Mouse (Mus musculus) spleen, postnatal 36 days (tissue): ENCODE data around the gene Srgap2.

Experiments
- DNase-seq, 2 experiments: peaks; one replicate each; pipeline ENCODE4 v3.0.0; 2022; ENCODE audit warnings: low spot score in 2 of 2, mixed read lengths in 1 of 2

Gene Srgap2

DNA sequence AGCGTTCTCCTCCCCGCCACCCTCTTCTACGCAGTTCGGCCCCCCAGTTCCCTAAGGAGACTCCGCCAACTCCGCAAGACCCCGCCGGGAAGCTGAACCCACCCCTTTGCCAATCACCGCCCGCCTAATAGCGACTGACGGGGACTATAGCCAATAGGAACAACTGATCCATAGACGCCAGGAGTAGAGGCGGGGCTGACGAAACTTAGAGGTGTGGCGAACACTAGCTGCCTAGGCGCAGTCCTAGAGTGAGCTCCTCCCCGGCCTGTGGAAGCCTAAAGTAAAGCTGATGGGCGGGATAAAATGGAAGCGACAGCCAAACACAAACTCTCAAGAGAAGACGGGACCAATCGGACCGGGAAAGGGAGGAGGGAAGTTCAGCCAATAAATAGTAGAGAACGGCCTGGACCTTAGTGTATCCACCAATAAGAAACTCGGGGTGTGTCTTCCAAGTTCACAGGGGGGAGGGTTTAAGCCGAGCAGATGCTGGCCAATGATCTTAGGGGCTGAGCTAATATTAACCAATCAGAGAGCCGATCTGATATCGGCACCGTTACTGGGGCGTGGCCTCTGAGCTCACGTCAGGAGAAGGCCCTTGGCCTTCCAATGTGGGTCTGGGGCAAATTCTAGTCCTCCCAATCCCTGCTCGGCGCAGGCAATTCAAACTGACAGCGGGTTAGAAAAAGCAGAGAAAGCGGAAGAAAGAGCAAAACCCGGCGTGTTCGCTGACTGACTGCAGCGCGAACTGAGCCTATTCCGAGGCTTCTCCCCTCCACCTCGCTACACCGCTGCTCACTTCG is at the start of gene Srgap2, which contains the start of gene Fam72a:
TSS of gene Srgap2 (minus strand) at position 72 of the 800 bp plus-strand sequence.
TSS of gene Fam72a (plus strand) at position 623 of the 800 bp plus-strand sequence.
- DNase-seq = peak; percentile 98 to 99

DNA sequence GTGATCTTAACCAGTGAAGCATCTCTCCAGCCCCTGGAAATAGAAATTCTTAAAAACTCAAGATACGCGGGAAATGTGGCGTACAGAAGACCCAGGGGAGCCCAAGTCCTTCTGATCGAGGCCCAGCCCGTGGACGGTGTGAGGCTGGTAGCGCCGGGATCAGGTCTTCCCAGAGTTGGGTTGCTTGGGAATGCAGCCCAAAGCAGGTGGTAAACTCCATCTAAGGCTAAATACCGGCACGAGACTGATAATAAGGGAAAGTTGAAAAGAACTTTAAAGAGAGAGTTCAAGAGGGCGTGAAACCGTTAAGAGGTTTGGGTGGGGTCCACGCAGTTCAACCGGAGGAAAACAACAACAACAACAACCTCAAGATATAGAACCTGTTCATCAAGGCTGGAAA is 46.6 kb upstream of the Srgap2 start:
- no peak for DNase-seq

DNA sequence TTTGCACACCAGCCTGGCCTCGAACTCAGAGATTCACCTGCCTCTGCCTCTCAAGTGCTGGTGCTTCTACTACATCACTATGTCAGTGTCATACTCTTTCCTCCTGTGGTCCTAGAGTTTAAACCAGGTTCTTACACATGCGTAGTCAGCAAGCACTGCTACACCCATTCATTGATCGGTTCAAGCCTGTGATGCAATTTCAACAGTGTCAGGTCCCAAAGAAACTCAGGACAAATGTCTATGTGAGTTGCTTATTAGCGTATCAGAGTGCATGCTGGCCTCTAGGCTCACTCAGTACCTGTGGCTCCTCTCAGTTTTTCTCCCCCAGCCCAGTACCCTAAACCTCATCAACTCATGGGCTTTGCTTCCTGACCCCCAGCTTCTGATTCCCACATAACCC is 43.2 kb upstream of the Srgap2 start:
- DNase-seq = no peak

DNA sequence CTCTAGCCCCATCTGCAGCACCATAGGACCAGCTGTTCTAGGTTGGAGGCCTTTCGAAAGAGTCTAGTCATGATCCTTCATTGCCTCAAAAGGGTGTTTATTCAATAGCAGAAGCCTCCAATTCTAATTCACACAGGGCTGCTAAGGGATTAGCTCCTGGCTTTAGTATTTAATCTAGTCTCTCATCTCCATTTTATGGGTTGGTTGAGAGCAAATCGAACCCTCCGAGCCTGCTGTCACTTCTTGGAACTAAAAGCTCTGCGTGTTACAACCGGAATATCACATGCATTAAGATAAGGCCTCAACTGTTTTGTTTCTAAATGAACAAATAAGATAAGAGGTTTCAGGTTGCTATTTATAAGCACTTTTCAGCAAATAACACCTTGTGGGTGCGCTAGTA is 42.6 kb upstream of the Srgap2 start:
- no peak for DNase-seq

DNA sequence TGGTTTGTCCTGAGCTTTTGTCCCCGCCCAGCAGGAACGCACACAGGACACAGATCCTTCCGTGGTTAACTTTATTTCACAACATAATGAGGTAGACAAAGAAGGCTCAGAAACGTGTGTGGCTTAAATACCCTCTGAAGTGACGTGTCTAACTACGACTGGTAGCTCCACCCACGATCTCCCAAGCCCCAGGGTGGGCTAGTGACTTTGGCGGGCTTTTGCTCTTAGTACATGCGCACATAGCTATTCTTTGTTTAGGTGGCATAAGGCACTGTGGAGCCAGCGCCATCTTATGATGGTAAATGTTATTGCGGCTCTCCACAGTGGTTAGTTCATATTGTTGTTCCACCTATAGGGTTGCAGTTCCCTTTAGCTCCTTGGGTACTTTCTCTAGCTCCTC is 38.9 kb upstream of the Srgap2 start:
- DNase-seq = peak; percentile 18 to 33

DNA sequence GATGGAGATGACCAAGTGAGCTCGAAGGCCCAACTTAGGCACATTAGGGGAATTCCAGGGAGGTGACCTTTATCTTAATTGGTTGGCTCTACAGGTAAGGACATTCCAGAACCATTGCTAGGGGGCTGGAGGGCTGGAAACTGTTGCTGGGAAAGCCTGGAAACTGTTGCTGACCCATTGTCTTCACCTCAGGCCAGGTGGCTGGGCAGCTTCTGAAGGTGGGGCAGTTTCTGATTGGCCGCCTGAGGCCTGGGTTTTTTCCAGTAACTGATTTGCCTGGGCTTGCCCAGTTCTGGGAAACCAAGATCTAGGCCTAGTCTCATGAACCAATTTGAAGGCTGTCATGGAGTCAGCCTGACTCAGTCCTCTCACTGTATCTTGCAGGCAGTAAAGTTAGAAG is 34.9 kb upstream of the Srgap2 start:
- no peak for DNase-seq

DNA sequence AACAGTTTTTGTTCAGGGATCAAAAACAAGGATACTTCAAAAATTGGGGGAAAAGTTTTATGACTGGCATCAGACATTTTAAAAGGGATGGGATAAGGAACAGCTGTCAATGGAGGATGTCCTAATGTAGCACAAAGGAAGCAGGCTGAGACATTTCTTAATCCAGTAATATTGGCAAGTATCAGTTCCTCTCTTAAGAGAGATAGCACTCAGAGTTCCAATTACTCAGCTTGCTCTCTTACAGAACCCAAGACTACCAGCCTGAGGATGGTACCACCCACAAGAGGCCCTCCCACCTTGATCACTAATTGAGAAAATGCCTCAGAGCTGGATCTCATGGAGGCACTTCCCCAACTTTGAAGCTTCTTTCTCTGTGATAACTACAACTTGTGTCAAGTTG is 33.3 kb upstream of the Srgap2 start:
- no peak for DNase-seq

DNA sequence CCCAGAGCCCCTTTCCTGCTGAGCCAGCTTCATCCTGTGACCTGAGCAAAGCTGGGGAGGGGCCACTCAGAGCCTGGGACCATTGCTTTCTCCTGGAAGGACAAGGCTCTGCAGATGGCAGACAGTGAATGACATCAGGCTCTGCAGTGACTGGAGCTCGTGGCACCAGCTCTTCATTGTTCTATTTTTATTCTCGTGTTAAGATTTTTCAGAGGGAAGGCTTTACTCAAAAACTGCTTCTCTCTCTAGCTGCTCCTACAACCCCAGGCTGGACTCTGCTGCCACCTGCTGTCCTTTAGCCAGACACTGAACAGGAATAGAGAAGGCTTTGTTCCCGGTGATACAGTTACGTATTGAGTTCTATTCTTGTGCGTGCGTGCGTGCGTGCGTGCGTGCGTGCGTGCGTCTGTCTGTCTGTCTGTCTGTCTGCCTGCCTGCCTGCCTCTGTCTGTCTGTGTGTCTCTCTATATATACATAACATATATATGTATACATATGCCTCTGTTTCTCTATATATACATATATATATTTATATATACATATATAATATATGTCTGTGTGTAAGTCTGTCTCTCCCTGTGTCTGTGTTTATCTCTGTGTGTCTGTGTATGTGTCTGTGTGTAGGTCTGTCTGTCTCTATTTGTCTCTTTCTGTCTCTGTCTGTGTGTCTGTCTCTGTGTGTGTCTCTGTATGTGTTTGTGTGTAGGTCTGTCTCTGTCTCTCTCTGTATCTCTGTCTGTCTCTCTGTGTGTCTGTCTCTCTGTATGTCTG is 28.1 kb upstream of the Srgap2 start:
- DNase-seq = peak; percentile 62 to 65

DNA sequence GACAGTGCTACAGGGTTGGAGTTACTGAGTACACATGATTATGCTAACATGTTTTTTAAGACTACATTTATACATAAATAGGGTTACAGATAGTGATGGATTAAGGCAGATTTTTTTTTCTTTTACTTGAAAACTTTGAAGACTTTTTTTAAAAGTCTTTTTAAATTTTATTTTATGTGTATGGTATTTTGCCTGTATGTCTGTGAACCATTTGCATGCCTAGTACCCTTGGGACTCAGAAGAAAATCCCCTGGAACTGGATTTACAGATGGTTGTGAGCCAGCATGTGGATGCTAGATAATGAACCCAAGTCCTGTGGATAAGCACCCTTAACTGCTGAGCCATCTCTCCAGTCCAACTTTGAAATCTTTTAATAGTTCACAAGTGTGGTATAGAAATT is 26.3 kb upstream of the Srgap2 start:
- no peak for DNase-seq

DNA sequence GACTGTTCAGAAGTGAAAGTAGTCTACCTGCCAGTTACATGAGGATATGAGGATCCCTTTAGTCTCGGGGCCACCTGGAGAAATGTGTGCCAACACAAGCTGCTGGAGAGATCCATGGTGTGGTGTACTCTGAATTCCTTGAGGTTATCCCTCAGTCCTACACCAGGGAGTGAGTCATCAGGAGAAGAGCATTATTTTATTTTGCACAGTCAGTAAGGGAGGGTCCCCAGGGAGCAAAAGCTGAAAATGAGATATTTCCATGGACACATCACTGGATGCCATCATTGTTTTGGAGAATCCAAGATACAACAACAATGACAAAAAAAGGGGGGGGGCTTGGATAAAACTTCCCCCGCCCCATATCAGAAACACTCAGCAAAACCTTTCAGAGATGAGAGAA is 24.8 kb upstream of the Srgap2 start:
- no peak for DNase-seq

DNA sequence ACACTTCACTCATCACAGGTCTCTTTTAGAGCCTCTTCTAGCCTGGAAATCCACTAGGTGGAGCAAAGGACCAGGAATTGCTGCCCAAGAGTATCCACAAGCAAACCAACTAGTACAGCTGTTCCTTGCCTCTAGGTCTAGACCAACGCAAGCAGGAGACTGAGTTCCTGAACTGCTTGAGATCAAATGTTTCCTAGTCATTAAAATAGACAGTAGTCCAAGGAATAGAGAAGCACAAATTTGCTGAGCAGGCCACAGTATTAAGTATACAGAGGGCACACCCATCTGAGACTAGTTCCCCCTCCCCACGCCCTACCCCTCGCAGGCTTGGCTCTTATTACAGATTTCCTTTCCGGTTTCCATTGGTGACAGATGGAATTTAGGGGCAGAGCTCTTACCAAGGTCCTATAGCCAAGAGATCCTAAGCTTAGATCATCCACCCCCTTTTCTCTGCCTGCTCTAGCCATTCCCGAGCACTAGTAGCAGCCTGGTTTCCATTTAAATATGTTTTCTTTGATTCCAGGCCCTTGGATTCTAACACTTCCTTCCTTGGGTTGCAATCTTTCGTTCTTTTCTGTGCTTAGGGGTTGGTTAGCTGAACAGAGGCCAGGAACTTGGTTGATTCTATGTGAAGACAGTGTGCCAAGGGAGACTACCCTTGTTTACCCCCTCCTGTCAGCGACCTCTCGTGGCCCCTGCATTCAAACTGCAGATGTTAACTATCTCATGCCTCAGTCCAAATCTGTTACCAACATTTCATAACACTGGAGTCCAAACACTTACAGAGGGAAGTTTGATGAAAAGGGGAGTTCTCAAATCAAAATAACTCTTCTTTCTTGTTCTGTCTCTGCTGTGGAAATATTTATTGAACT is 21.6 kb upstream of the Srgap2 start:
- no peak for DNase-seq

DNA sequence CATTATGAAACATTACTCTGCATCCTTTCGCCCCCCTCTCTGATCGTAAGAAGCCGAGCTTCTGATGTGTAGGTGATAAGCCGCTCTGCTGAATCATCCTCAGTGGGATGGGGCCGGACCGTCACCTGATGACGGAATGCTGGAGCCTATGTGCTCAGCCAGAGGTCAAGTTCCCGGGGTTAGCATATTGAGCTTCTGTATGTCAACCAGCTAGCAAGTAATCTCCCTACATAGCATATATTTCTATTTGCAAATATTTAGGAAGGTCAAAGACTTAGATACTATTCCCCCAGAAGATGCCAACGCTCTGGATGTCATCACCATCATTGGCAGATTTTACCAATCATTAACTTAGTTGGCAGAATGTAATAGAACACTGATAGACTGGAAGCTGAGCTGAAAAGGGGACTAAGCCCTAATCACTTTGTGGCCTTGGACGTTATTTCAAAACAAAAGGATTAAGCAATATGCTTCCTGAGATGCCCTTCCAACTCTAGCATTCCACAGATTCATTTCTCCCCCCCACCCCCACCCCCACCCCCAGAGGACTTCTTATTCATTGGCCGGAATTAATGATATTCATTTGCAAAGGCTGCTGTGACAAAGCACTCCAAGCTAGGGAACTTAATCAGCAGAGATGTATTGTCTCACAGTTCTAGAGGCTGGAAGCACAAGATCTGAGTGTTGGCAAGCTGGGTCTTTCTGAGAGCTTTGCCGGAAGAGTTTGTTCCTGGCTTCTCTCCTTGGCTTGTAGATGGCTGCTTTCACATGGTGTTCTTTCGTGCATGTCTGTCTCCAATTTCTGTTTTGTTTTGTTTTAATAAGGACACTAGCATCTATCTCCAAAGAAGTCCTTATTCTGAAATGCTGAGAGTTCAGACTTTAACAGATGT is 19.9 kb upstream of the Srgap2 start:
- DNase-seq = no peak

DNA sequence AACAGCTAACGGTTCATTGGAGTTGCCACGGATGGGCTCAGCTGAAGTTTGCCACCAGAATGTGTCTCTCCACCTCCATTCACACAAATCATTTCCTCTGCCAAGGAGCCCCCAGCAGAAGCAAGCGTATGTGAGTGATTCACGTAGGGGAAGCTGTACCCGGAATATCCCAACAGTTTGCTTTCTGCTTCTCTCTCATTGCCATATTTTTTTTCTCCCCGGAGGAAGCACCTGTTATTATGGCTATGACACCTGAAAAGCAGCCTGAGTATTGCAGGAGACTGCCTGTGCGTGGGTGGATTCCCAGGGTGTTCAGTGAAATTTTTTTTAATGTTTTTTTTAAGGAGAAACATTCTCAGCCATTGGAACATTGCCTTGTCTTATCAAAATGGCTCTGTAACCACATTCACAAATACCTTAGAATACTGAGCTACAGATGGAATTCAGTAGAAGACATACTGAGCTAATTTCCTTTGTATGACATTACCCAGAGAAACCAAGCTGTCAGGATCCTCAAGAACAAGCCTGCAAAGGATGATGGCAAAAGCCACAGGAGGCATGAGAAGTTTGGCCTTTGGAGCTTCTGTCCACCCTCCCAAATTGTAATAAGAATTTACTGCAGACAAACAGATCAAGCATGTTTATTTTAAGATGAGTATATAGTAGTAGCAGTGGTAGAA is 16.9 kb upstream of the Srgap2 start:
- DNase-seq = no peak

DNA sequence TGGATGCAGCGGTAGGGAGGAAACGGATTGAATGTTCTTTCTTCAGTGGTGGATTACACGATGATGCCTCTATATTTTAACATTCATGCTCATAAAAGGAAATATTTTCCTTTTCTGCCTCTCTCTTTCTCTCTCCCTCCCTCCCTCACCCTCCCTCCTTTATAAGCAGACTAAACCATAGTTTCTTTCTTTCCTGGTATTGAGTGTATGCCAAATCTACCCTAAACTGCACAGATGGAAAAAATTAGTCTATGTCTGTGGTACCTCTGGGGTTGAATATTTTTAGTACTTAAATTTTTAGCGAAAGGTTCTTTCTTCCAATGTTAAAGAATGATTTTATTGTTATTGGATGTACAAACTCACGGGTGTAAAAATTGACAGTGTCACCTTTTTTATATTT is 14.8 kb upstream of the Srgap2 start:
- no peak for DNase-seq

DNA sequence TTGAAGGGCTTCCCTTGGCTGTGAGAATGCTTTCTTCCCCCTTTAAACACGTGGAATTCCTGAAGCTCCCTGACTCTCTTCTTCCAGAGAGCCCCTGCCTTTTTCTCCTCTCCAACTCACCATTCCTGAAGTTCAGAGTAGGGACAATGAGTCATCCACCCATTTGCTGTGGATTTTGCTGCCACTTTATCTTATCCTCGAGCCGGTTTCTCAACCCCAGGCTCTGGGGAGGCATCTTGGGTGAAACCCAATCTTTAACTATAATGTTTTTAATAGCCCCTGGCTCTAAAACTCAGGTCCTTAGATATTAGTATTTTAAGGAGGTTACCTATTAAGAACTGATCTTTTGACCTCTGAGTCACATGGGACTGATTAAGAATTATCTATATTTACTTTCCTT is 14.3 kb upstream of the Srgap2 start:
- no peak for DNase-seq

DNA sequence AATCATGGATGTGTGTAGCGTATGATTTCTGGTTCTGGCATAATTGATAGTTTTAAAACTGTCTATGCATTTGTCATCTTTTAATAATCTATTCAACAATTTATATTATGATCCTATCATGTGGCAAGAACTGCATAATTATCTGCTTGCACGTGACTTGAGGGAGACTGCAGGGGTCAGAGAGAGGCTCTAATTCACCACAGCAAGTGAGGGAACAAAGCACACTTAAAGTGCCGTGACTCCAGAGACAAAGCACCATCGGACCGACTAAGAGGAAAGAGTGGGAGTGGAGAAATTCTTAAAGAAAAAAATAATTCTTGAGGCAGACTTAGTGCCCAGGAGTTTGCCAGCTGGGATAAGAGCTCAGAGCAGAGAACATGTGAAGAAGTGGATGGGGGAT is 13.6 kb upstream of the Srgap2 start:
- no peak for DNase-seq

DNA sequence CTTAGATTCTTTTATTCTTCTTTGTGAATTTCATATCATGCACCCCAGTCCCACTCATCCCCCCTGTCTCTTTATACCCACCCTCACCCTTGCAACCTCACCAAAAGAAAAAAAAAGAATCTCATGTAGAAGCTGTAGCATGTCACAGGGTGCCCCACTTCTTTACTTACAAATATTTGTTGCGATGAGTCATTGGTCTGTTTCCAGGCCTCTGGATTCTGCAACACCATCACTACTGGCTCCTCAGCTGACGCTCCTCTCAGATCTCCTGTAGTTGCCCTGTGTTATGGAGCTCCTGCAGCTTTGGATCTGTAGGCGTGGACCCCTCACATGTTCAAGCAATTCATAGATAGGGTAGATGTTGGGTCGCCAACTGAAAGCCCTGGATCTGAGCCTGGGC is 12.6 kb upstream of the Srgap2 start:
- no peak for DNase-seq

DNA sequence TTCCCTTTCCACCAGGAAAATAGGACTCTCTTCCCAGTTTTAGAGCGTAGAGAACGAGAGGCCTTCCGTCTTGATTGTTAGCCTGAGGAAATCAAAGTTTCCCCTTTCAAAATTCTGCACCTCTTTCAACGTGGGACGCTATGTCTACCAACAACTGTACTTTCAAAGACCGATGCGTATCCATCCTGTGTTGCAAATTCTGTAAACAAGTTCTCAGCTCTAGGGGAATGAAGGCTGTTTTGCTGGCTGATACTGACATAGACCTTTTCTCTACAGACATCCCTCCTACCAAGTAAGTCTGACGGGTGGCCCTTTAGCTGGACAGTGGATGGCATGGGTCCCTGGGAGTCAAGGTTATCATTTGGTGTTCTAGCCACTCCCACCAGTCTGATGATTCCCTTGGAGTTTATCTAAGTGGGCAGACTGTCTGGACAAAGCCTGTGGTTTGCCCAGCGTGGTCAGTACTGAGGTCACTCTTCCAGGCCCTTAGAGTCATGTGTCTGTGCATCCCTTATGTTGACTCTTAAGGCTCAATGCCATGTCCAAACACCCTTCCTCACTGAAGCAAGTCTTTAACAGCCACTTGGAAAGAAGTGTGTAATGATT is 1.5 kb upstream of the Srgap2 start:
- DNase-seq = no peak

DNA sequence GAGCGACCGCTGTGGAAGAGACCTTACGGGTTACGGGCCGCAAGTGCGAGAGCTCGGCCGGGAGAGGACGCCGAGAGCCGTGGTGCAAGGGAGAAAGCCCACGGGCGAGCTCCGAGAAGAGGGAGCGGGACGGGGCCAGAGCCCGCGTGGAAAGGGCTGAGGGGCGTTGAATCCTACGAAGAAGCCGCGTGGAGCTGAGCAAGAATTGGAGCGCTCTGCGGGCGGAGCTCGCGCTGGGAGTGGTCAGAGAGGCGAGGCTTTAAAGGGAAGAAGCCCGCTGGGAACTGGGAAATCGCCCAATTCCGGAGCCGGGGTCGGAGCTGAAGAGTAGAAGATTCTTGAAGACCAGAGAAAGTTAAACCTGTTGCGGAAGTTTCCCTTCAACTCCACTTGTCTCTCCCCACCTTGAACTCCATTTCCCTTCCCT is 942 bp upstream of the Srgap2 start:
- DNase-seq = peak; percentile 26 to 55
